Mouse (Mus musculus): Measurements from ENCODE around the gene Prr14l. TPM values are rescaled to one million over a fixed set of nuclear protein-coding genes. Genes with fewer than 3 reads are reported as not detected.
A peak's percentile ranks its signal among the peaks of the same experiment; 100 is the strongest.
"Not testable (repeated sequence)": the region's sequence is repeated elsewhere in the genome, so short reads cannot be mapped to it uniquely, and the experiment has no call there.

Prr14l gene
- polyA plus RNA-seq, 1 experiment from 2014 or later, result 13.8 TPM

- Histone ChIP-seq H3K27ac (replicated peaks; ENCODE audit: low read depth, low read length) (no peak overlapping the region), H3K4me2 (ENCODE audit: low read depth, severe bottlenecking) (no peak overlapping the region), H3K9ac (ENCODE audit: low read length) (no peak overlapping the region), H3K27me3 (ENCODE audit: control insufficient read depth, insufficient read depth, low read length) (no peaks in the 10 kb centered on the region), H3K4me1 (ENCODE audit: control insufficient read depth, insufficient read depth, low read length) (no peaks in the 10 kb centered on the region), H3K9me3 (ENCODE audit: control insufficient read depth, low read length) (no peaks in the 10 kb centered on the region), H3K4me3 (ENCODE audit: low read depth, low read length) (no peak overlapping the region), H3K36me3 (ENCODE audit: control insufficient read depth, insufficient read depth, low read length) (no peaks in the 10 kb centered on the region)
- no peak for ATAC-seq (ENCODE audit: insufficient number of reproducible peaks, low FRiP score, low TSS enrichment, low read depth)
- no peak for DNase-seq (ENCODE audit: low spot score)
- 93% methylated on average over 8 of the region's 8 CpGs for WGBS
Measured at GRCm38 (mm10) chr5:32756141-32756540, 97.9 kb downstream of the Prr14l start.

GRCm38 (mm10) chr5:32751736-32752135, 102.3 kb downstream of the Prr14l start:
- Histone ChIP-seq H3K27ac (replicated peaks; ENCODE audit: low read depth, low read length) (no peak overlapping the region), H3K36me3 (ENCODE audit: control insufficient read depth, insufficient read depth, low read length) (no peaks in the 10 kb centered on the region), H3K9ac (ENCODE audit: low read length) (no peak overlapping the region), H3K4me3 (ENCODE audit: low read depth, low read length) (no peak overlapping the region), H3K4me1 (ENCODE audit: control insufficient read depth, insufficient read depth, low read length) (no peaks in the 10 kb centered on the region), H3K27me3 (ENCODE audit: control insufficient read depth, insufficient read depth, low read length) (no peaks in the 10 kb centered on the region), H3K9me3 (ENCODE audit: control insufficient read depth, low read length) (no peaks in the 10 kb centered on the region), H3K4me2 (ENCODE audit: low read depth, severe bottlenecking) (no peak overlapping the region)
- no peak for DNase-seq (ENCODE audit: low spot score)
- ATAC-seq (ENCODE audit: insufficient number of reproducible peaks, low FRiP score, low TSS enrichment, low read depth), result no peak
- WGBS, result 55% methylated on average over 2 of the region's 2 CpGs

- ATAC-seq (ENCODE audit: insufficient number of reproducible peaks, low FRiP score, low TSS enrichment, low read depth), result no peak
- no peak overlapping the region for H3K9ac ChIP-seq (ENCODE audit: low read length)
- WGBS, result 92% methylated on average over 6 of the region's 6 CpGs
Measured at GRCm38 (mm10) chr5:32748936-32749335, 105.1 kb downstream of the Prr14l start.

GRCm38 (mm10) chr5:32747650-32748375, 106.2 kb downstream of the Prr14l start:
- no peaks in the 10 kb centered on the region for H3K9me3 ChIP-seq (ENCODE audit: control insufficient read depth, low read length)
- peak; percentile 53 for DNase-seq (ENCODE audit: low spot score)

More at GRCm38 (mm10) chr5:32748936-32749335, 105.1 kb downstream of the Prr14l start:
- Histone ChIP-seq H3K9me3 (ENCODE audit: control insufficient read depth, low read length) (no peaks in the 10 kb centered on the region), H3K27ac (replicated peaks; ENCODE audit: low read depth, low read length) (no peak overlapping the region), H3K4me2 (ENCODE audit: low read depth, severe bottlenecking) (no peak overlapping the region), H3K4me3 (ENCODE audit: low read depth, low read length) (no peak overlapping the region), H3K27me3 (ENCODE audit: control insufficient read depth, insufficient read depth, low read length) (no peaks in the 10 kb centered on the region), H3K36me3 (ENCODE audit: control insufficient read depth, insufficient read depth, low read length) (no peaks in the 10 kb centered on the region), H3K4me1 (ENCODE audit: control insufficient read depth, insufficient read depth, low read length) (peaks cover 8% of the 10 kb centered on the region; the same call in 1 of the 2 replicates)
- no peak for DNase-seq (ENCODE audit: low spot score)

GRCm38 (mm10) chr5:32745705-32746655, 108.1 kb downstream of the Prr14l start:
- no peaks in the 10 kb centered on the region for H3K36me3 ChIP-seq (ENCODE audit: control insufficient read depth, insufficient read depth, low read length)
- H3K4me2 ChIP-seq (ENCODE audit: low read depth, severe bottlenecking), result peak overlapping the region; percentile 36; the same call in 1 of the 2 replicates
- DNase-seq (ENCODE audit: low spot score) (peak; percentile 57), ATAC-seq (ENCODE audit: insufficient number of reproducible peaks, low FRiP score, low TSS enrichment, low read depth) (peak; percentile 70)
- peak overlapping the region; percentile 21 for H3K4me3 ChIP-seq (ENCODE audit: low read depth, low read length)
- H3K9ac ChIP-seq (ENCODE audit: low read length), result no peak overlapping the region
- no peaks in the 10 kb centered on the region for H3K27me3 ChIP-seq (ENCODE audit: control insufficient read depth, insufficient read depth, low read length)
- H3K9me3 ChIP-seq (ENCODE audit: control insufficient read depth, low read length), result no peaks in the 10 kb centered on the region
- whole genome bisulfite sequencing, result 3% methylated on average over 8 of the region's 10 CpGs
- H3K4me1 ChIP-seq (ENCODE audit: control insufficient read depth, insufficient read depth, low read length), result peaks cover 8% of the 10 kb centered on the region; the same call in 1 of the 2 replicates
- H3K27ac ChIP-seq (replicated peaks; ENCODE audit: low read depth, low read length), result peak overlapping the region; percentile 45; the same call in 1 of the 2 replicates

More at GRCm38 (mm10) chr5:32747650-32748375, 106.2 kb downstream of the Prr14l start:
- H3K4me2 ChIP-seq (ENCODE audit: low read depth, severe bottlenecking), result no peak overlapping the region
- no peak overlapping the region for H3K27ac ChIP-seq (replicated peaks; ENCODE audit: low read depth, low read length)
- no peak overlapping the region for H3K9ac ChIP-seq (ENCODE audit: low read length)
- H3K36me3 ChIP-seq (ENCODE audit: control insufficient read depth, insufficient read depth, low read length), result no peaks in the 10 kb centered on the region
- H3K4me1 ChIP-seq (ENCODE audit: control insufficient read depth, insufficient read depth, low read length), result peaks cover 8% of the 10 kb centered on the region; the same call in 1 of the 2 replicates
- H3K27me3 ChIP-seq (ENCODE audit: control insufficient read depth, insufficient read depth, low read length), result no peaks in the 10 kb centered on the region
- ATAC-seq (ENCODE audit: insufficient number of reproducible peaks, low FRiP score, low TSS enrichment, low read depth), result no peak
- 61% methylated on average over 6 of the region's 6 CpGs for WGBS
- no peak overlapping the region for H3K4me3 ChIP-seq (ENCODE audit: low read depth, low read length)

- no peaks in the 10 kb centered on the region for H3K27me3 ChIP-seq (ENCODE audit: control insufficient read depth, insufficient read depth, low read length)
- H3K4me1 ChIP-seq (ENCODE audit: control insufficient read depth, insufficient read depth, low read length), result peaks cover 8% of the 10 kb centered on the region; the same call in 1 of the 2 replicates
- DNase-seq (ENCODE audit: low spot score) (no peak), ATAC-seq (ENCODE audit: insufficient number of reproducible peaks, low FRiP score, low TSS enrichment, low read depth) (no peak)
- H3K4me3 ChIP-seq (ENCODE audit: low read depth, low read length), result no peak overlapping the region
- 73% methylated on average over 9 of the region's 9 CpGs for WGBS
- H3K9me3 ChIP-seq (ENCODE audit: control insufficient read depth, low read length), result no peaks in the 10 kb centered on the region
- no peak overlapping the region for H3K4me2 ChIP-seq (ENCODE audit: low read depth, severe bottlenecking)
- H3K36me3 ChIP-seq (ENCODE audit: control insufficient read depth, insufficient read depth, low read length), result no peaks in the 10 kb centered on the region
- H3K9ac ChIP-seq (ENCODE audit: low read length), result no peak overlapping the region
- H3K27ac ChIP-seq (replicated peaks; ENCODE audit: low read depth, low read length), result no peak overlapping the region
Measured at GRCm38 (mm10) chr5:32742149-32742548, 111.9 kb downstream of the Prr14l start.

GRCm38 (mm10) chr5:32741377-32741776, 112.7 kb downstream of the Prr14l start:
- not testable (repeated sequence) for H3K9me3 ChIP-seq (ENCODE audit: control insufficient read depth, low read length); H3K27ac ChIP-seq (replicated peaks; ENCODE audit: low read depth, low read length); H3K4me1 ChIP-seq (ENCODE audit: control insufficient read depth, insufficient read depth, low read length); H3K9ac ChIP-seq (ENCODE audit: low read length); H3K4me2 ChIP-seq (ENCODE audit: low read depth, severe bottlenecking); DNase-seq (ENCODE audit: low spot score); H3K4me3 ChIP-seq (ENCODE audit: low read depth, low read length); ATAC-seq (ENCODE audit: insufficient number of reproducible peaks, low FRiP score, low TSS enrichment, low read depth); H3K27me3 ChIP-seq (ENCODE audit: control insufficient read depth, insufficient read depth, low read length); H3K36me3 ChIP-seq (ENCODE audit: control insufficient read depth, insufficient read depth, low read length)
- 90% methylated on average over 4 of the region's 4 CpGs for WGBS

- H3K9me3 ChIP-seq (ENCODE audit: control insufficient read depth, low read length); H3K9ac ChIP-seq (ENCODE audit: low read length); H3K27me3 ChIP-seq (ENCODE audit: control insufficient read depth, insufficient read depth, low read length); ATAC-seq (ENCODE audit: insufficient number of reproducible peaks, low FRiP score, low TSS enrichment, low read depth); H3K4me3 ChIP-seq (ENCODE audit: low read depth, low read length); H3K4me1 ChIP-seq (ENCODE audit: control insufficient read depth, insufficient read depth, low read length); H3K36me3 ChIP-seq (ENCODE audit: control insufficient read depth, insufficient read depth, low read length); H3K4me2 ChIP-seq (ENCODE audit: low read depth, severe bottlenecking); DNase-seq (ENCODE audit: low spot score); H3K27ac ChIP-seq (replicated peaks; ENCODE audit: low read depth, low read length): not testable (repeated sequence)
- 90% methylated on average over 8 of the region's 8 CpGs for WGBS
Measured at GRCm38 (mm10) chr5:32740850-32741249, 113.2 kb downstream of the Prr14l start.
